Mouse (Mus musculus) natural killer cell, adult 2 months (primary cell): ENCODE data around the gene Zdhhc9.

Experiments
- DNase-seq, 2 experiments: peaks; one replicate each; pipeline ENCODE4 v3.0.0; 2022; ENCODE audit warnings: low spot score in 2 of 2

Zdhhc9 gene

DNA sequence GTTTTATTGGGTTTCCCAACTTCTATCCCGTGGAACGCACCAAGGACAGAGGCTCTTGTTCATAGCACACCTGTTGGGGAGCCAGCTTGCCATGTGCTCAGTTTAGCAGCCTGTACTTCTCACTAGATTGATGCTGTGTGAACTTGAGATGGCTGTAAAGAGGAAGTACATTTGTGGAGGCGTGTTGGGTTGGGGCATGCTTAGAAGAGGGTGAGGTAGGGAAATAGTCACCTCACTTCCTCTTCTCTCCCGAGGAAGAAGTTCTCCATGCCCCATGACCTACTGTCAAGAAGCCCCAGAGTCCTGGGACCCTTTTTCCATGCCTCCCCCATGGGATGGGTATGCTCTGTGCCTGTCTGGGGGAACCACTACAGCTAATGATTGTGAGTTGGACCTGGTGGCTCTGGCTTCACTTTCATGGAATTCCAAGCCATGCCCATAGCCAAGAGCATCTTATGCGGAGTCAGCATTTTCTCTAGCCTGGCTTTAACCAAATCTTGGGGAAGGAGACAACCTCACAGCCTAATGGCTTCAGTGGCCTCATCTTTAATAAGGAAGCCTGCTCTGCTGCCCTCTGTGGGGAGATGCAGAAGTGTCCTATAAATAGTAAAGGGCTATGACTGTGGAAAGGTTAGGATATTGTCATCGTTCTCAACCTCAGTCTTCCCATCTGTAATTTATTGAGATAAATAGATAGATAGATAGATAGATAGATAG lies 81.0 kb downstream of the Zdhhc9 start:
- DNase-seq: peak in 1 of 2 experiments; percentile 40

DNA sequence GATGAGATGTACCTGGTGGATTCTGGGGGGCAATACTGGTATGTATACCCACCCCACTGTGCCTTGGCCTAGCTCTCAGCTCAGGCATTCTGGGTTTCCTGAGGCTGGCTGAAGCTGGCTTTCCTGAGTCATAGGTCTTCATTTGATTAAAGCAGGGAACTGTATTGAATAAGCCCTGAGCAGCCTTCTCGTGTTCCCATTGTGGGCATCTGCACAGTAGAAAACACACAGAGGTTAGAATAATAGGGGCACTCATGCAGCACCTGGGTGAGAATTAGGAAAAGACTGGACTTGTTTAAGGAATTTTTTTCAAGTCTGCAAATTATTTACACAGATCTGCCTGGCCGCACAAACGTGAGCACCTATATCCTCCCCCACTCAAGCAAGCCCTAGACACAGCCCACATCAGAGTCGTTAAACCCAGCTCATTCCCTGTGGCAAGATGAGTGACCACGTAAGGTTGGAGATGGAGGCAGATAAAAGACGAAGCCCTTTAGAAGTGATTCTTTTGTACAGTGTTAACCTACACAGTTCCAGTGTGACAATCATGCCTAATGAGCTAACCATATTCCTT lies 81.7 kb downstream of the Zdhhc9 start:
- no peak for DNase-seq

GRCm38 (mm10) chrX:48124132-48125071 lies 84.3 kb downstream of the Zdhhc9 start:
- DNase-seq: peak in 1 of 2 experiments; percentile 55
